Mouse (Mus musculus) embryonic facial prominence, embryonic 13.5 days (tissue): ENCODE data around the gene Mef2d. TPM values are rescaled to one million over a fixed set of nuclear protein-coding genes. Genes with fewer than 3 reads are reported as not detected.
"Not testable (repeated sequence)": the region's sequence is repeated elsewhere in the genome, so short reads cannot be mapped to it uniquely, and the experiment has no call there.

ENCODE experiments used
- ATAC-seq: fragments of 200-750 bp; cut with Nextera tagmentation; 2 replicates; pipeline ENCODE4 v1.8.0; 2017; ENCODE audit warnings: low read depth; ENCODE audit not compliant: insufficient number of reproducible peaks, insufficient read depth, low FRiP score, low TSS enrichment
- H3K27ac ChIP-seq: fragments of 300-500 bp; sonication (generic); 2 replicates; pipeline ENCODE4 v1.5.1; 2015; ENCODE audit warnings: moderate library complexity, mild to moderate bottlenecking, inconsistent platforms
- H3K27me3 ChIP-seq: fragments of 300-500 bp; sonication (generic); 2 replicates; pipeline ENCODE4 v1.6.1; 2015; ENCODE audit warnings: mild to moderate bottlenecking, inconsistent platforms
- H3K36me3 ChIP-seq: fragments of 300-500 bp; sonication (generic); 2 replicates; pipeline ENCODE4 v1.6.1; 2015; ENCODE audit warnings: mild to moderate bottlenecking, inconsistent platforms
- H3K4me1 ChIP-seq: fragments of 300-500 bp; sonication (generic); 2 replicates; pipeline ENCODE4 v1.6.1; 2015; ENCODE audit warnings: inconsistent platforms
- H3K4me2 ChIP-seq: fragments of 300-500 bp; sonication (generic); 2 replicates; pipeline ENCODE4 v1.6.1; 2015; ENCODE audit warnings: moderate library complexity, mild to moderate bottlenecking, inconsistent platforms
- H3K4me3 ChIP-seq: fragments of 300-500 bp; sonication (generic); 2 replicates; pipeline ENCODE4 v1.5.1; 2015; ENCODE audit warnings: mild to moderate bottlenecking, inconsistent platforms
- H3K9ac ChIP-seq: fragments of 300-500 bp; sonication (generic); 2 replicates; pipeline ENCODE4 v1.6.1; 2015; ENCODE audit warnings: mild to moderate bottlenecking, inconsistent platforms
- H3K9me3 ChIP-seq: fragments of 300-500 bp; sonication (generic); 2 replicates; pipeline ENCODE4 v1.6.1; 2016; ENCODE audit warnings: inconsistent platforms
- WGBS: fragments of 180-500 bp; shearing (Covaris S2); methylation state at CpG from one replicate; pipeline ENCODE4 v1.1.7; 2015; ENCODE audit warnings: mixed read lengths; 5-methylcytosine and 5-hydroxymethylcytosine counted together
- polyA plus RNA-seq: library from polyadenylated mRNA; unstranded; fragments of >200 nt; fragmentation: Nextera tagmentation; extraction: Ambion mirVana; gene quantifications from 2 replicates; pipeline ENCODE4 v1.2.1, GENCODE M21; 2015

Gene Mef2d
- polyA plus RNA-seq, 1 experiment from 2014 or later, result 18.2 TPM

DNA sequence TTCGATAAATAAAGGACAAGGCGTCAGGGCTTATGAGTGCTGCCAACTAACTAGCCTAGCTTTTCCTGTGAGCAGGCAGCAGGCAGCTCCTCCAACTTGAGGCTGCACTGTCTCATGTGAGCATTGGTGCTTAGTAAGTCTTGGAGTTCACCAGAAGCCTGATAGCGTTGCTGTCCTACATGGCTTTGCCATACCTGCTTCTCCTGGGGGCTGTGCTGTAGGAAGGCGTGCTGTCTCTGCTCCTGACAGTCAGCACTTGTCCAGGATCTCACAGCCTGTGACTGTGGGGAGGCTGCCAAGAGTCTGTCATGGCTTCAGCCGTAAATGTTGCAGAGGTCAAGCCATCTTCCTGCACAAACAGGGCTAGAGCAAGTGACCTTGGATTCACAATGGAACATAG is 23.9 kb downstream of the Mef2d start:
- 86% methylated on average over 5 of the region's 5 CpGs for WGBS
- ATAC-seq, result no peak
- H3K4me1 ChIP-seq, result no peaks in the 10 kb centered on the region

DNA sequence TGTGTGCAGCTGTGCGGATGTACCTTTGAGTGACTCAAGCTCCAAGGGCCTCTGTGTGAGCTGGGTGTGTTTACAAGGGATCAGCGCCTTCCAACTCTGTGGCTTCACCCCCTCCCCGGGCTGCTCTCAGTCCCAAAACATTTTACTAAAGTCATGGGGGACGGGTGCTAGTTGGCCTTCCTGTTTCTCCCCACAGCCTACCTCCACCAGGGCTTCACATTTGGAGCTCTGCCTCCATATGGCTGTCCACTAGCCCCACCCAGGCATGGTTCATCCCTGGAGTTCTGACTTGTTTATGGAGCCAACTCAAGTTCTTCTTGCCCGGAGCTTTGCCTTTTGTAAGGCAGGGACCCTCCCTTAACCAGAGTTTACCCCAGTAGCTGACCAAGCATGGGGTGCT is 28.2 kb downstream of the Mef2d start:
- H3K36me3 ChIP-seq, result peaks cover 88% of the 10 kb centered on the region

More for the DNA sequence above, 23.9 kb downstream of the Mef2d start:
- Histone ChIP-seq H3K4me3 (no peak overlapping the region), H3K4me2 (no peak overlapping the region), H3K27me3 (no peaks in the 10 kb centered on the region), H3K9me3 (no peaks in the 10 kb centered on the region), H3K9ac (no peak overlapping the region), H3K36me3 (peaks cover 95% of the 10 kb centered on the region), H3K27ac (no peak overlapping the region)

DNA sequence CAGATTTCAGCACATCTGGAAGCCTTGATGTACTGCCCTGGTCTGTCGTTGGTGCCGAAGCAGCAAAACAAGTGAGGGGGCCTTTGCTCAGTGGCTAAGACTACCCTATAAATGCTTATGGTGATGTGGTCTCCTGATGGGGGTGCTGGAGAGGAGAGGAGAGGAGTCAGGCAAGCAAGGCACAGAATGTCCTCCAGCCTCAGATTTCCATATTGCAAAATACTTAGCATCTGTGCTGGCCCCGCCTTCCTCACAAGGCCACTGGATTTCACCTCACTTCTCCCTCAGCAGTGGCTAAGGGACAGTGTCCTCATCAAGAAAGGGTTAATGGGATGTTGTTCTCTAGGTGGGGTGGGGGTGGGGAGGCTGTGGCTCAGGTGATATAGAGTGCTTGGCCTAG is 30.3 kb downstream of the Mef2d start:
- WGBS, result 83% methylated on average over 3 of the region's 3 CpGs

More for the DNA sequence above, 28.2 kb downstream of the Mef2d start:
- no peak overlapping the region for H3K4me2 ChIP-seq
- no peak overlapping the region for H3K27ac ChIP-seq
- H3K9me3 ChIP-seq, result no peaks in the 10 kb centered on the region
- no peak overlapping the region for H3K9ac ChIP-seq
- 87% methylated on average over 5 of the region's 5 CpGs for WGBS
- ATAC-seq, result no peak
- no peaks in the 10 kb centered on the region for H3K27me3 ChIP-seq
- no peak overlapping the region for H3K4me3 ChIP-seq
- H3K4me1 ChIP-seq, result no peaks in the 10 kb centered on the region

DNA sequence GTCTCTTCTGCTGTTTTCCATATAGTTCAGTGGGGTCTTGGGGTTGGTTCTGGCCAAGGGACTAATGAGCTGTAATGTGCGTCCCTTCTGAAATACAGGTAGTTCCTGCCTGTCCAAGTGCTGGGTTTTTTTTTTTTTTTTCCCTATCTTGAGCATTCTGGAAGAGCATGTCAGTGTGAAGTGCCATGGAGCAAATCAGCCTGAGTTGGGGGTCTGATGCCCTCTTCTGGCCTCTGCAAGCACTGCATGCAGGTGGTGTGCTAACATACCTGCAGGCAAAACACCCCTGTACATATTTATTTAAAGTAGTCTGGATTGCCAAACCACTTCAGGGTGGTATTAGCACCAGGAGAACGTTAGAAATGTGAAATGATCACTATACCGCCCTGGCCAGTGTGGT is 31.2 kb downstream of the Mef2d start:
- H3K9me3 ChIP-seq, result no peaks in the 10 kb centered on the region
- no peaks in the 10 kb centered on the region for H3K27me3 ChIP-seq
- no peak overlapping the region for H3K27ac ChIP-seq
- no peak overlapping the region for H3K4me2 ChIP-seq
- H3K4me3 ChIP-seq, result no peak overlapping the region
- ATAC-seq, result no peak
- 49% methylated on average over 3 of the region's 3 CpGs for WGBS
- no peak overlapping the region for H3K9ac ChIP-seq
- peaks cover 64% of the 10 kb centered on the region for H3K36me3 ChIP-seq
- peaks cover 4% of the 10 kb centered on the region for H3K4me1 ChIP-seq

More for the DNA sequence above, 30.3 kb downstream of the Mef2d start:
- no peak for ATAC-seq
- Histone ChIP-seq H3K4me2 (no peak overlapping the region), H3K27me3 (no peaks in the 10 kb centered on the region), H3K9me3 (no peaks in the 10 kb centered on the region), H3K36me3 (peaks cover 73% of the 10 kb centered on the region), H3K9ac (no peak overlapping the region), H3K4me1 (peaks cover 4% of the 10 kb centered on the region), H3K27ac (no peak overlapping the region), H3K4me3 (no peak overlapping the region)

DNA sequence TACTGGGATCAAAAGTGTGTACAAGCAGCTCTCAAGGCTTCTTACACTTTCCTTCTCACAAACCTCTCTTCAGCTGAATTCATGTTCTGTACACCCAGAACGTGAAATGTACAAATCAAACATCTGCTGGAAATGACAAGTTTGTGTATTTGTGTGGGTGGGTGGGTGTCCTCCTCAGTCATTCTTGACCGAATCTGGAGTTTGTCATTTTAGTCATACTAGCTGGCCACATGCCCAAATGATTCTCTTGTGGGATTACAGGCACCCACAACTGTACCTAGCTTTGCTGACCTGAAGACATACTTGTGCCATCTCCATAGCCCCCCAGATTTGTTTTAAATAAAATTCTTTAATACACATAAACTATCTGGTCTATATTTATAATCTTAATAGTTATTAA is 32.7 kb downstream of the Mef2d start:
- H3K27ac ChIP-seq, result no peak overlapping the region
- 90% methylated on average over 2 of the region's 2 CpGs for WGBS
- H3K4me3 ChIP-seq, result no peak overlapping the region
- H3K36me3 ChIP-seq, result peaks cover 50% of the 10 kb centered on the region
- no peak overlapping the region for H3K4me2 ChIP-seq
- no peaks in the 10 kb centered on the region for H3K9me3 ChIP-seq
- no peak overlapping the region for H3K9ac ChIP-seq
- no peak for ATAC-seq
- H3K27me3 ChIP-seq, result no peaks in the 10 kb centered on the region
- H3K4me1 ChIP-seq, result peaks cover 4% of the 10 kb centered on the region

DNA sequence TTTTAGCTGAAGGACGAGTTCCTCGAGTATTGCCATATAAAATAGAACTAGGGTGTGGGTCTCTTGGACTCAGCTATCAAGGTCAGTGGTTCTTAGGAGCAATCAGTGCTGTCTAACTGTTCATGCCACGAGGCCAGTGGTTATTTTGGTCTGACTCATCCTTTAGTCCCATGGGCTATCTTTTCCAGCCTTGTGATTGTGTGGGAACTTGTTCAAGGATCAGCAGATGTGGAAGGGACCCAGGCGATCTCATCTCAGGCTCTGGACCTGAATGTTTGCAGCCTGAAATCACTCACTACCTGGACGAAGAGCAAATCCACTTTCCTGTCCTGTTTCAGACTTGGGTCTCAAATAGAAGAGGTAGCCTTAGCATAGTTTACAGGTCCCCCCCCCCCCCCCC is 34.9 kb downstream of the Mef2d start:
- 72% methylated on average over 5 of the region's 5 CpGs for WGBS
- Histone ChIP-seq H3K9ac (peak overlapping the region; percentile 81), H3K4me1 (peaks cover 4% of the 10 kb centered on the region), H3K4me2 (peak overlapping the region; percentile 66), H3K9me3 (no peaks in the 10 kb centered on the region), H3K27ac (peak overlapping the region; percentile 97), H3K27me3 (peaks cover 5% of the 10 kb centered on the region; the same call in 1 of the 2 replicates), H3K36me3 (peaks cover 29% of the 10 kb centered on the region), H3K4me3 (peak overlapping the region; percentile 60)
- no peak for ATAC-seq

DNA sequence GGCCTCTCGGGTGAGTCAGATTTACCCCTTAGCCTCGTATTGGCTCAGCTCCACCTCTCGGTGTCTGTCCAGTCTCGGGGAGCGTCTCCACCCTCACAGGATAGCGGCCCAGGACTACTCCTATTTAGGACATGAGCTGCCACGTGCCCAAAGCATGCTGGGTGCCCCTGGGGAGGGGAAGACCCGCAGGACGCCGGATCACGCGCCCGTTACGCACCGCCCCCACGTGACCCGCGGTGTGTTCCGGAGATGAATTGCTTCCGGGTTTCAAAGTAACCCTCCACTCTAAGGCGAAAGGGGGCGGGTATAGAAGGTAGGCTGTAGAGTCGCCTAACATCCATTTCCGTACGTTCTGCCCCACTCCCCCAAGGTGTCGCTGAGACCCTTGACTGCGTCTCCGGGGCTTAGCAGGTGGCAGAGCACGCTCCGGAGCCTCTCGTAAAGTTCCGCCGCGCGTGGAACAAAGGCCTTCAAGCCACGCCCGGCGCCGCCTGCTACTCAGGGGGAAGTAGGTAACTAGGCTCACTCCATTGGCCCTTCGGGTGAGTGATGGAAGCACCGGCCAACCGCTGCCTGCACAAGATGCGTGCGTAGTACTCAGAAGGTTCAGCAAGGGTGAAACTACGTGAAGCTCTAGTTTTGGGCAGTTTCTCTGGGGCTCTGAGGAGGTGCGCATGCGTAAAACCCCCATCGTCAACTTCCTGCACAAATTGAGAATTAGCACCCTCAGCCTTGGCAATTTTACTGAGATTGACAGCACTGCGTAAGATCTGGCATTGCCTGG is 35.6 kb downstream of the Mef2d start:
- Histone ChIP-seq H3K27me3 (peaks cover 5% of the 10 kb centered on the region; the same call in 1 of the 2 replicates), H3K27ac (peak overlapping the region; percentile 97), H3K4me2 (peak overlapping the region; percentile 66), H3K4me1 (peaks cover 4% of the 10 kb centered on the region), H3K9ac (peak overlapping the region; percentile 81), H3K9me3 (no peaks in the 10 kb centered on the region), H3K36me3 (peaks cover 23% of the 10 kb centered on the region), H3K4me3 (peak overlapping the region; percentile 60)
- ATAC-seq, result peak; percentile 99
- under 1% methylated on average over 49 of the region's 49 CpGs for WGBS

DNA sequence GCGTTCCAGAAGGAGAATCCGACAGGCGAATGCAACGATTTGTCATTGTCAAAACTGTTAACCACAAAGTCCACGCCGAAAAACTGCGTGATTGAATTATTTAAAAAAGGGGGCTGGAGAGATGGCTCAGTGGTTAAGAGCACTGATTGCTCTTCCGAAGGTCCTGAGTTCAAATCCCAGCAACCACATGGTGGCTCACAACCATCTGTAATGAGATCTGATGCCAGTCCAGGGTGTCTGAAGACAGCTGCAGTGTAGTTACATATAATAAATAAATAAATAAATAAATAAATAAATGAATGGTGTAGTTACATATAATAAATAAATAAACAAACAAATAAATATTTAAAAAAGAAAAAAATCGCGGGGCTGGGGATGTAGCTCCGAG is 36.2 kb downstream of the Mef2d start:
- Histone ChIP-seq H3K9ac (peak overlapping the region; percentile 46; the same call in 1 of the 2 replicates), H3K27ac (peak overlapping the region; percentile 97), H3K36me3 (peaks cover 17% of the 10 kb centered on the region), H3K4me2 (peak overlapping the region; percentile 66), H3K4me3 (peak overlapping the region; percentile 60)
- H3K4me1 ChIP-seq, H3K9me3 ChIP-seq, H3K27me3 ChIP-seq, ATAC-seq: not testable (repeated sequence)
- WGBS, result 32% methylated on average over 11 of the region's 11 CpGs

DNA sequence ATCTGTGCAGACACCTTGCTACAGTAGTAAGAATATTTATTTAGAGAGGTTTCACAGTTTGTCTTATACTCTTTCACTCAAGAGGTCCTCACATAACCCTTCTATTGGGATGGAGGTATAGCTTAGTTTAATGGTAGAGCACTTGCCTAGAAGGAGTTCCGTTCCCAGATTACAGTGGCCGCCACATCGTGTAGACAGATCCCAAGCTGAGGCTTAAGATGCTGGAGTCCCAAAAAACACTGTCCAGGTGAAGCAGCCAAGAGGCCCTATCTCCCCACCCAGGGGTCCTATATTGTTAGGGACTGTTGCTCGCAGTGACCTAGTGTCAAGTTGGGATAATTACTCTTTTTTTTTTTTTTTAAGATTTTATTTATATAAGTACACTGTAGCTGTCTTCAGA is 36.8 kb downstream of the Mef2d start:
- Histone ChIP-seq H3K4me1 (peaks cover 4% of the 10 kb centered on the region), H3K4me2 (no peak overlapping the region), H3K27ac (no peak overlapping the region), H3K9me3 (no peaks in the 10 kb centered on the region), H3K9ac (no peak overlapping the region), H3K4me3 (no peak overlapping the region), H3K36me3 (peaks cover 10% of the 10 kb centered on the region), H3K27me3 (peaks cover 7% of the 10 kb centered on the region)
- 80% methylated on average over 4 of the region's 4 CpGs for WGBS
- ATAC-seq, result no peak

DNA sequence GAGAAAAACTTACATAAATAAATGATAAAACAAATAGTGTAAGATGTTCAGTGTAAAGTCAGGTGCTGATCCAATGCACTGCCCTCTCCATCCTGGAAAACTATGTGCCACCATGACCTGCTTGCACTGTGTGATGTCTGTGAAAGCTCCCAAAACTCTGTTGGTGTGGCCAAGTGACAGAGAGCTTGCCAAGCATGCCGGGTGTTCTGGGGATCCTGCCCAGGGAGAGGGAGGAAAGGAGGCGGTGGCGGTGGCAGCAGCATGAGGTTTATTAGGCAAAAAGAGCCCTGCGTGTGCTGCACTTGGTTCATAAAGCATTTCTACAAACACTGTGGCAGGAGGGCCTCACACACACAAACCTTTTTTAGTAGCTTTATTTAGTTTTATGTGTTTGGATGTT is 39.2 kb downstream of the Mef2d start:
- H3K36me3 ChIP-seq, result no peaks in the 10 kb centered on the region
- H3K27ac ChIP-seq, result no peak overlapping the region
- no peak overlapping the region for H3K4me3 ChIP-seq
- no peaks in the 10 kb centered on the region for H3K9me3 ChIP-seq
- WGBS, result 69% methylated on average over 4 of the region's 4 CpGs
- peaks cover 4% of the 10 kb centered on the region for H3K4me1 ChIP-seq
- peaks cover 12% of the 10 kb centered on the region for H3K27me3 ChIP-seq
- ATAC-seq, result no peak
- H3K4me2 ChIP-seq, result no peak overlapping the region
- no peak overlapping the region for H3K9ac ChIP-seq

DNA sequence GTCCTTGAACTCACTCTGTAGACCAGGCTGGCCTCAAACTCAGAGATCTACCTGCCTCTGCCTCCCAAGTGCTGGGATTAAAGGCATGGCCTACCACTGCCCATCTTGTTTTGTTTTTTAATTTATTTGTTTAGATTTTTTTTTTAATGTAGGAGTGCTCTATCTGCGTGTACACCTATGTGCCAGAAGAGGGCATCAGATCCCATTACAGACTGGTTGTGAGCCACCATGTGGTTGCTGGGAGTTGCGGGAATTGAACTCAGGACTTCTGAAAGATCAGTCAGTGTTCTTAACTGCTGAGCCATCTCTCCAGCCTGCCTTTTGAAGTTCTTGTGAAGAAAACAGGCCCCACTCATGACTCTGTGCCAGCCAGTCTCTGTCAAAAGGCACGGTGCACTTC is 44.3 kb downstream of the Mef2d start:
- peaks cover 16% of the 10 kb centered on the region for H3K27me3 ChIP-seq
- no peak for ATAC-seq
- H3K27ac ChIP-seq, result no peak overlapping the region
- no peak overlapping the region for H3K9ac ChIP-seq
- WGBS, result 74% methylated on average over 3 of the region's 3 CpGs
- no peak overlapping the region for H3K4me2 ChIP-seq
- H3K36me3 ChIP-seq, result no peaks in the 10 kb centered on the region
- 0 out of 2 replicates have a peak, but pooled peaks cover 3% of the 10 kb centered on the region for H3K9me3 ChIP-seq
- H3K4me3 ChIP-seq, result no peak overlapping the region
- no peaks in the 10 kb centered on the region for H3K4me1 ChIP-seq

DNA sequence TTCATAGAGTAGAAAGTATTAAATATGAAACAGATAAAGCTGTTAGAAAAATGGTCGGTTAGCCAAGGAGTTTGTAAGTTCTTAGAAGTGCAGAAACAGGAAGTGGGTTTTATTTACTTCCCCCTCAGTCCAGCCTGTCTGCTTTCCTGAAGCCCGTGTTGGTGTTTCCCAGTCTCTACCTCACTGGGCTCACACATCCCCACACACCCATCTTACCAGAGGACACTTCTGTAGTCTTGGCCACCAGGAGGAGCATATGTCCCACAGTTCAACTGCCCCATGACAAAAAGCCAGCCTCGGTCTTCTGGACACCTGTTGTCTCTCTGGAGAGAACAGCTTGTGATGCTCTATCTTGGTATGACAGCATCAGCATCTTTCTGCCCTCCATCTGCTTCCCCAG is 49.0 kb downstream of the Mef2d start:
- H3K4me3 ChIP-seq, result no peak overlapping the region

More for the DNA sequence above, 49.0 kb downstream of the Mef2d start:
- H3K9me3 ChIP-seq, result 0 out of 2 replicates have a peak, but pooled peaks cover 3% of the 10 kb centered on the region
- H3K4me1 ChIP-seq, result no peaks in the 10 kb centered on the region
- no peak overlapping the region for H3K4me2 ChIP-seq
- peaks cover 50% of the 10 kb centered on the region for H3K27me3 ChIP-seq
- 27% methylated on average over 3 of the region's 3 CpGs for WGBS
- no peak overlapping the region for H3K27ac ChIP-seq
- no peak for ATAC-seq
- H3K9ac ChIP-seq, result no peak overlapping the region
- H3K36me3 ChIP-seq, result no peaks in the 10 kb centered on the region
